Mouse (Mus musculus): ENCODE data around the gene Ano1. TPM values are rescaled to one million over a fixed set of nuclear protein-coding genes. Genes with fewer than 3 reads are reported as not detected.

Gene Ano1
- total RNA-seq, 2 experiments from 2014 or later = 2.5 to 2.6 TPM

DNA sequence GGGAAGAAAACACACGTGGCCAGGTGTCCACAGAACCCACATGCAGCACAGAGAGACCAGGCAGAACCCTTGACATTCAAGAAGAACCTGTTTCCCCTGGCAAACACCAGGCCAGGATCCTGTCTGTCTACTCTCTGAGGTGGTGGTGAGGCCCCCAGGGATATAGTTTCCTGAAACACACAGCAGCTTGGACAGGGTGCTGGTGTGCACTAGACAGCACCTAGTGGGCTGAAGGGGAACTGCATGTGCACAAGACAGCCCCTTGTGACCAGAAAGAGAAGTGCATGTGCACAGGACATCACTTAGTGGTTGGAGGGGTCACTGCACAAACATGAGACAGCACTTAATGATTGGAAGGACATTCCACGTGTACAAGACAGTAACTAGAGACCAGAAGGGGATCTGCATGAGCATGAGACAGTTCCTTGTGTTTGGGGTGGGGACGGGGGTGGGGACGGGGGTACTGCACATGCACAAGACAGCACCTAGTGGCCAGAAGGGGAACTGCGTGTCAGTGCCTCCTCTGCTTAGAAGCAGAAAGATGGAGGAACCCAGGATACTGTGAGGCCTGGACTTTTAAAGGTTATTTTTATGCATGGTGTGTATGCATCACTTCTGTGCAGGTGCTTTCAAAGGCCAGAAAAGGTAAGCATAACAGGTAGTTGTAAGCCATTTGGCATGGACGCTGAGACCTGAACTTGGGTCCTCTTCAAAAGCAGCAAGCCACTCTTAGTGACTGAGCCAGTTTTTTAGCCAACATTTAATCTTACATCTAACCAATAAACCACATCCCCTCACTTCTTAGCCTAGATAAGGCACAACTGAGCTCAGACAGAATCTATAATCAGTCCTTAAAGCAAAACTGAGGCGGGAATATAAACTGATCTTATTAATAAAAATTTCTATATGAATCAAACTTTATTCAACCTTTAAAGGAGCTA is 54.7 kb downstream of the Ano1 start:
- no peak for DNase-seq

DNA sequence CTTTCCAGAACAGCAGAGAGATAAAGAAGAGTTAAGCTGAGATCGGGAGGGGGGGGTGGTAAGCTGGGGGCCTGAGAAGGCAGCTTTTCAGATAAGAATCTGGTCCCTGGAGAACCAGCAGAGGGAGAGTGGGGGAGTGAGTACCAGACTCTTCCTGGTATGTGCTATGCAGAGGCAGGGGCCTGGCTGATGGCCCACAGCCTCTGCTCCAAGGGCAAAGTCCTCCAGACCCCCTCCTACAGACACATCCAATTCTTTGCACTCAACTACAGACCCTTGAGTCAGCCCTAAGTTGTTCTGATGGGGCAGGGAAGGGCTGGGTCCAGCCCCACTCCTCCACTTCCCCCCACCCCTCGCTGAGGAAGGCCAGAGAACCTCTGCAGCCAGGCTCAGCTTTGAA is 61.9 kb downstream of the Ano1 start:
- no peak for DNase-seq

DNA sequence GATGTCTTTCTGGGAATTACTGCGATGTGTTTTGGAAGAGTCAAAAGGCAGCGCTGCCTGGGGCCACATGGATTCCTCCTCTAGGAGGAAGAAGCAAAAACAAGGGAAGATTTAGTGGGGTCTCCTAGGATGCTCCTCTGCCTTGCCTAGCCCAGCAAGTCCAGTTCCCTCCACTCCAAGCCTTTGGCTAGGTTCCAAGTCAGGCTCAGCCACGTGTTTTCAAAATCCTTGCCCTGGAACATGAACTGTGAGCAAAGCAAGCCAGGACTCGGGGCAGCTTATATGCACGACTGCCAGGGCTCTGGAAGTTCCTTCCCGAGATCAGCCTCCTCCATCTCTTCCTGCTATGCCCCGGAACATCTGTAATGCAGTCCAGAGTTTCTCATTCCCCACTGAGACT is 62.6 kb downstream of the Ano1 start:
- no peak for DNase-seq

DNA sequence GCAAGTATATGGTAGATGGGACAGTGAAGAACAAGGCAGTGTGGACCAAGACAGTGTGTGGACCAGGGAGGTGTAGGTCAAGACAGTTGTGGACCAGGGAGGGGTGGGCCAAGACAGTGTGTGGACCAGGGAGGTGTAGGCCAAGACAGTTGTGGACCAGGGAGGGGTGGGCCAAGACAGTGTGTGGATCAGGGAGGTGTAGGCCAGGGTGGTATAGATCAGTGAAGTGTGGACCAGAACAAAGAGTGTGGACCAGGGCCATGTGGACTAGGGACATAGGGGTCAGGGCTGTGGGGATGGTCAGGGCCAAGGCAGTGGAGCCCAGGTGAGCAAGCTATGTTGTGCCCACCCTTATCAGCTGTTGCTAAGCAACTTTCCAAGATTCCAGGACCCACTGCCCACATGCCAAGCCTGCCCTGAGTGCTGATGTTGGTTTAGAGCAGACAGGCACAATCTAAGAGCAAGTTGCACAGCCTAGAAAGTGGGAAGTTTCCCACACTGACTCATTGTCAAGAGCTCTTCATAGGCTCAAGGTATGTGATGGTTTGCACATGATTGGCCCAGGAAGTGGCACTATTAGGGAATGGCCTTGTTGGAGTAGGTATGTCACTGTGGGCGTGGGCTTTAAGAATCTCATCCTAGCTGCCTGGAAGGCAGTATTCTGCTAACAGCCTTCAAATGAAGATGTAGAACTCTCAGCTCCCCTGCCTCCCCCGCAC is 64.0 kb downstream of the Ano1 start:
- no peak for DNase-seq

DNA sequence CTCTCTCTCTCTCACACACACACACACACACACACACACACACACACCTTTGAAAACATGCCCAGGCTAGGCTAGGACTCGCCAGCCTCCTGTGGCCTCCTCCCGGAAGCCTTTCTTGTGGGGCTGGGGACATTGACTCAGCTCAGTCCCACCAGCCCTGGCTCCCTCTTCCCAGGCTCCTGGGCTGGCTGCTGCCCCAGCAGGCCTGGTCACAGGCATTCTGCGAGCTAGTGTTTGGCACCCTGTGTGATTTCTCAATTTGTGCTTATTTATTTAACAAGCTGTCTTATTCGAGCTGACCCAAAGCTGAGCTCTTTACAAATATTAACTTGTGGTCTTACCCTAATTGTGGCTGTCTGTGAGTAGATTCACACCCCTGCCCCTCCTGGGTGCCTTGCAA is 66.8 kb downstream of the Ano1 start:
- DNase-seq = no peak

DNA sequence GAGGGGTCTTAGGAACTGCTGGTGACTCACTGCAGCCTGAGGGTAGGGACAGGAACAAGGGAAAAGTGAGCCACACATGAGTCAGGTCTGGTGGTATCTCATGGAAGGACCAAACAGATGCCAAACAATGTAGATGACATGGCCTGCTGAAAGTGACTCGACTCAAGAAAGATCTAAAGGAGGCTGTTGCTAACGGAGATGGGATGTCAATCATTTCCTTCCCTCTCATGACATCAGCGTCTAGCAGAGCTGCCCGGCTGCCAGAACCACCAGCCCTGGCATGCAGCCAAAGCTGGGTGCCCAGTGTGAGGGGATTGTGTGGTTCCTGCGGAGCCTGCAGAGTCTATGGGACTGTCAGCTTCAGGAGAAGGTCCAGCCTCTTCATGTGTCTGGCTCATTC is 67.3 kb downstream of the Ano1 start:
- peak in 1 of 2 experiments; percentile 26 for DNase-seq

DNA sequence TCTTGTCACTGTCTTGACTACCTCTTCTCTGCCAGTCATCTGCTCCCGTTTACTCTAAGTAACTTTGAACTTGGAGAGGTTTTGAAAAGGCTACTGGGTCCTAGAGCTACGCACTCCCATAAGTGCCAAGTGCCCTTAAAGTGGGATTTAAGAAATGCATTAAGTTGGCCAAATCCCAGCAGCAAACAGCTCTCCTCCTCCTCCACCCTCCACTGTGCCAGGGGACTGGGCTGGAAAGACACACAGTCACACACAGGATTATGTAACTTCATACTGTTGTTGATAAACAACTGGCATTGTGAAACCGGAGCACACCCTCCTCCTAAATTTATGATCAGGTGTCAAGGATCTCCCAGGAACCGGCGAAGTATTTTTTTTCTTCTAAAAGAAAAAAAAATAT is 71.7 kb downstream of the Ano1 start:
- no peak for DNase-seq

DNA sequence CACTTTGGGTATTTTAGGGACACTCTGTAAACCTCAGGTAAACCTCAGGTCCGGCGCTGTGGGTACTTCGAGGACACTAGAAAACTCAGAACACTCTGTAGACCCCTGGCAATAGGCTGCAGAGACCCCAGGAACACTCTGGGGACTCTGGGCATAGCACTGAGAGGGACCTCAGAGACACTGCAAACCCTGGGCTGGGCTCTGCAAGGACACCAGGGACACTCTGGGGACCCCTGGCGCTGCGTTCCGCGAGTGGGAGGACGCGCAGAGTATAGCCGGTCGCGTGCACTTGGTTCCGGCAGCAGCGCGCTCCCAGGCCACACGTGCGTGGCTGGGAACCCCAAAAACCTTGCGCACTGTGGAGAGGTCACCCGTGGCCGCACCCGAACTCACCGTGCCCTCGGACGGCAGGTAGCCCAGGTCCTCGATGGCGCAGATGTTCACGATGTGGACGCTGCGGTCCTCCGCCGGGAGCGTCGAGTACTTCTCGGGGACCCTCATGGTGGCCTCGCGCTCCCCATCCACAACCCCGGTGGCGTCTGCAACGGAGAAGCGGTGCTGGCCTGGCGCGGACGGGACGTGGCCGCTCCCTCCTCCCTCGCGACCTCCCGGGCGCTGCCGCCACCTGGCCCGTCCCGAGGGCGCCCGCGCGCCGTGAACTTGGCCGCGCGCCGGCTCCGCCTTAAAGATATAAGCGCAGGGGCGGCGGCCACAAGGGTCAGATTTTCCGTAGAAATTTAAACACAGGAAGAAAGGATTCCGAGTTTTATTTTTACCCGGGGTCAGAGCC is 73.3 kb downstream of the Ano1 start:
- DNase-seq = no peak

DNA sequence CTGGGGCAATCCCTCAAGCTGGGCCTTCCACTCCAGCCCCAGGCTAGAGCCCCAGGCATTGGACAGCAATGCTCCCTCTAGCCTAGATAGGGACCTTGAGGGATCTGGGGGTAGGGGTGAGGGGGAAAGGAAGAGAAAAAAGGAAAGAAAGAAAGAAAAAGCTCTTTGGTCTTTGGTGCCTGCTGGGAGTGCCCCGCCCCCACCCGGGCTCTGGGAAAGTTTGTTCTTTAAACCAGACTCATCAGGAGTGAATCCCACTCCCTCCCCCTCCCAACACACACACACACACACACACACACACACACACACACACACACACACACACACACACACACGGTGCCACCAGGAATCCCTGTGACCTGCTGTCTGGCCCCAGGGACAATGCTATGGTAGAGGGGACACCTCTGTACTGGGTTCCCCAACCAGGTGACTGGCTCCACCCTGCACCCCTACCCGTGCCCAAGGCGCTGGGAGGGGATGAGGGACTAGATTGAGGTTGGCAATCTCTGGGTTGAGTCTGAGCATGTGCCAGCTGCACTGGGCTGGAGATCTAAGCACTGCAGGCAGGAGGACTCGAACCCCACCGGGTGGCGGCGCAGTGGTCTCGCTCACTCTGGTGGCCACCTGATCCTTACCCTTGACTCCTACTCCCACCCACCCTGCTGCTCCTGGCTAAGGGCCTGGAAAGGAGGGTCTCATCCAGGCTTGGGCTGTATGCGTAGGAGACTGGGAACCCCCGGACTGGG is 74.3 kb downstream of the Ano1 start:
- no peak for DNase-seq

DNA sequence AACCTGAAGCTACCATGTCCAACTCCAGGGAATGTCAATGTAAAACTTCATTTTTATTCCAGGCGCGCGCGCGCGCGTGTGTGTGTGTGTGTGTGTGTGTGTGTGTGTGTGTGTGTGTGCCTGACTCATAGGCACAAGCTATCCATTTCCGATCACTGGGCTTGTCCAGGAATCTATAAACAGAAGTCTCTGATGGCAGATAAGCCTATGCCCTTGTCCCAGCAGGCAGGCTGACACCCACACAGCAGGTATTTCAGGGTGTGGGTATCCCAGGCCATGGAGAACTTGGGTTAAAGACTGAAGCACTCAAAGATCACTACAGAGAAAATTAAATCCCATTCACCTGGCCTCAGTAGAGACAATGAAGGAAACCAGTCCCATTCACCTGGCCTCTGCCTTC is 76.1 kb downstream of the Ano1 start:
- DNase-seq = no peak

DNA sequence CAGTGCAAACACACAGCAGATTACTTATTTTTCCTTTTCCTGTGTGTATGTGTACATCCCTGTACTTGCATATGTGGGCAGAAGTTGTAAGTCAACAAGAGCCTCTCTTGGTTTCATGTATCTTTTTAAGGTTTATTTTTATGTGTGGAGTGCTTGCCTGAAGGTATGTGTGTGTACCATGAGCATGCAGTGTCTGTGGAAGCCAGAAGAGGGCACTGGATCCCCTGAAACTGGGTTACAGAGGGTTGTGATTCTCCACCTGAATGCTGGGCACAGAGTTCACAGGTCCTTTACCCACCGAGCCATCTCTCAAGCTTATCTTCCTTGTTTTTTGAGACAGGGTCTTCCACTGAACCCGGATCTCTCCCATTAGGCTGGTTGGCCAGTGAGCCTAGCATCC is 81.9 kb downstream of the Ano1 start:
- DNase-seq = no peak

DNA sequence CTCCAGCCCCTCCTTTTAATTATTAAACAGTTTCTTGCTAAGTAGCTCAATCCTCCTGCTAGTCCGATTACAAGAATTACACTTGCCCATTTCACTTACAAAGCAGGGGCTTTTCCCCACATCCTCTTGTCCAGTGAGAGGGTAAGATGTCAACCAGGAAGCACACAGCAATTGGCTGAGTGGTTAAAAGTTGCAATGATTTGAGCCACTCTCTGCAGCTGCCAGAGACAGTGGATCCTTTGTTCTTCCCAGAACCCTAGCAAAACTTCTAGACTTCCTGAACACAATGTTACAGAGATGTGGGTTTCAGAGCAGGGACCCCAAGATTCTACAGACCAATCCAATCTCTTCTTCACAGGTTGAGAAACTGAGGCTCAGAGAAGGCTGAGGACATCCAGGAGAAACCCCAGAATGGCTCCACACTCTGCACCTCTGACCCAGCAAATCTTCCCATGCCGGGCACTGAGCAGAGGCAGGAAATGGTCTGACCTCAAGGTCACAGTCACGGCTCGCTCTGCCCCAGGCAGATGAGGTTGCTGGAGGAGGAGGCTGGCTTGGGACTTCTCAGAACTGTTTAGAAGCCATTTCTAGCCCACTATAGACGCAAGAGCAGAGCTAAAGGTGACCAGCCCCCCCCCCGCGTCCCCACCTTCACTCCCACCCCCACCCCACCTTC is 83.0 kb downstream of the Ano1 start:
- DNase-seq = no peak

DNA sequence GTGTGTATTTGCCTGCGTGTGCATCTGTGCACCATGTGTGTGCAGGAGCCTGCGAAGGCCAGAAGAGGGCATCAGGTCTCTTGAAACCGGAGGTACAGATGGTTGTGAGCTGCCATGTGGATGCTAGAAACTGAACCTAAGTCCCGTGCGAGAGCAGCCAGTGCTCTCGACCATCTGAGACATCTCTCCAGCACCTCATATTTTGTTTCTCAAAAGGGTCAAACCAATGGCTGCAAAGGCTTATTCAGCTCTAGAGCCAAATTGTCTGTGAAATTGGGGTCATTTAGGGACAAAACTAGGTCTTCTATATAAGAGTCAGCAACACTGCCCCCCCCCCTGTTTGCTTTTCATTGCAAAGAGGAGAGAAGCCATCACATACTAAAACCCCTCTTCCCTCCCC is 84.7 kb downstream of the Ano1 start:
- DNase-seq = no peak

DNA sequence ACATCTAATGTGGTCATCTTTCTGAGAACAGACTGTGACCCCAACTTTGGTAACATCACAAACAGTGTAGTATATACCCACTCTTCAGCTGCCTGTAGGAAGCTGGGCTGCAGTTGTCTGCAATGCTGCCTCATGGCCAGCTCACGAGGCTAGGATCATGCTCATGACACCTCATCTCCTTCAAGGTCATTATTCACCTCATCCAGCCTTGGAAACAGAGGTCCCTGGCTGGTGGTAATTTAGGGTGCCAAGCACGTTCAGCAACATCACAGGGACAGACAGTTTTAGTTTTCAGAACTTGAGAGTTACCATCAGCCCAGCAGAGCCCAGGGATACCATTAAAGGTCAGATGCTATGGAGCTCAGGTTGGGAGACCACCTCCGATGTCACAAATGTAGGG is 86.2 kb downstream of the Ano1 start:
- DNase-seq = no peak

DNA sequence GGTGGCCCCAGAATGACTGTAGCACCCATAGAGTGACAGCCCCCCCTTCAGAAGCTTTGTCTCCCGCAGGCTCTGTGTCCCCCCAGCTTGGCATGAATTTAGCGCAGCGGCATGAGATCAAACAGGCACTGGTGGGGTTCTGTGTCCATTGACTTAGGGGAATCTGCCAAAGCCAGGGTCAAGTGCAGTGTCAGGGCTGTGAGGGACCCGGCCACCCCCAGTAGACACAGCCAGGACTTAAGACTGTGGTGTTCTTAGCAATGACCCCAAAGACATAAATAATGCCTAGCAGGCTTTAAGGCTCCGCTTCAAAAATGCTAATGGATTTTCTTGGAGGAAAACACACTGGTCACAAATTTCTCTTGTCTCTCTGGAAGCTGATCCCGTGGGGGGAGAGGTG is 88.2 kb downstream of the Ano1 start:
- no peak for DNase-seq

DNA sequence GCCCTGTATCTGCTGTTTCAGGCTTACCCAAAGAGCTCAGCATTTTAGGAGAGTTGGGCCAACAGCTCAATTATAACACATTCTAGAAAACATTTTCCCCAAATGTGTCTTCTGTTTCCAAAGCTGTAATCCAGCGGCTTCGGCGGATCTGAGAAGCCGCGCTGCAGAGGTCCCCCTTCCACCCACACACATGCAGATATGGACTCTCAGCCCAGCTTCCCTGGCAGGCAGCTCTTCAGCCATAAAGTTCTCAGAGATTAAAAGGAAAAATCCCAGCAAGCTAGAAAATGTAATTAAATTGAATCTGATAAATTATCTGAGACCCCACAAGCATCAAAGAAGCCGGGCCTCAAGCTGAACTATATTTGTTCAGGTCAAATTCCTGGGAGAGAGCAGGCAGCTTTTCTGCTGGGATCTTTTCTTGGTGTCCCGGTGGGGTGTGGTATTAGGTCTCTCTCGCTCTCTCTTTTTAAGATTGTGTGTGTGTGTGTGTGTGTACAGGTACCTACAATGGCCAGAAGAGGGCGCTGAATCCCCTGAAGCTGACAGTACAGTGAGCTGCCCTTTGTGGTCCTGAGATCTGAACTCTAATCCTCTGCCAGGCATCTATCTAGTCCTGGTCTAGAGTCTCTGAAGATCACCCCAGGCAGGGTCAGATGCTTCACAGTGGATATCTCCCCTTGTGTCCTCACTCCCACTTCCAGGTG is 95.4 kb downstream of the Ano1 start:
- DNase-seq = no peak

DNA sequence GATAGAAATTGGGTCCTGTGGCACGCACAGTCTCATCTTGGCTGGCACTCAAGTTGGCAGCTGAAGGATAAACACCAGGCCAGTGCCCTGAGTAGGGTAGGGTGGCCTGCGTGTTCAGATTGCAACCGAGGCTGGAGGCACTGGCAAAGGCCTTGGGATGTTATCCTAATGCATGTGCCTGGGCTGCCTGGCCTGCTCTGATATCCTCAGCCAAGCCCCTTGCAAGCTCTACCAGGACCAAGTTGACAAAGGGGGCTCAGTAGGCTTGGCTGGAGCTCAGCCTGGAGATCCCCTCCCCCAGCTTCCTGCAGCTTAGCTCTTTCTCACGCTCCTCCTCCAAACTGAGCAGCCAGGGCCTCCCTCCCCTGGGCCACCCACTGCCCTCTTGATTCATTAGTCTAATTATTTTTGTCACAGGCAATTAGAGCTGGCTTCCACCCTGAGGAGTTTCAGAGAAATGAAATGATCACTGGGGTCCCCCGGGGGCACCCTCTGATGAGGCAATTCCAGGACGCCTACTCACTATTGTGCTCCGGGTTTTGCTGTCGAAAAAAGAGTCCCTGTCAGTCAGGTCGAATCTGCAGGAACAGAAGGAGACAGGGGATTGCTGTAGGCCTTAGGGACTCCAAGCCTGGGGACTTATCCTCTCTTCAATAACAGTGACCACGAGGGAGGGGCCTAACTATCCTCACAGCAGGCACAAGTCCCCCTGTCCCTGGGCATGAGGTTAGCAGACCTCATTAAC is 97.9 kb downstream of the Ano1 start:
- DNase-seq = peak; percentile 63 to 72

DNA sequence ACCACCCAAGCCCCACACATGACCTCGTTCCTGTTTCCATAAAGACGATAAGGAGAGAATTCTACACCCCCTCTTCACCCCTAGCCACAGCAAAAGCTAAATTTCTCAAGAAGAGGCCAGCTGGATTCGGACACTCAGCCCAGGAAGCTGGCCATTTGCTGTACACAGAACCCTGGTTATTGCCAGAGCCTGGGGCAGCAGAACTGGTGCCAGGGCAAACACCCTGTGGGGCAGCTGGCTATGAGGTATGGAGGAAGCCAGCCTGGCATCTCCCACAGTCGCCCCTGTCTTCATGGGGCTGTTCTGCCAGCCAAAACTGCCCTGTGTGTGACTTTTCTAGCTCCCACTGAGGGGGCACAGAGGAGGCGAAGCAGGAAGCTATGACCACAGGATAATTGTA is 104.2 kb downstream of the Ano1 start:
- DNase-seq = peak in 1 of 2 experiments; percentile 15

DNA sequence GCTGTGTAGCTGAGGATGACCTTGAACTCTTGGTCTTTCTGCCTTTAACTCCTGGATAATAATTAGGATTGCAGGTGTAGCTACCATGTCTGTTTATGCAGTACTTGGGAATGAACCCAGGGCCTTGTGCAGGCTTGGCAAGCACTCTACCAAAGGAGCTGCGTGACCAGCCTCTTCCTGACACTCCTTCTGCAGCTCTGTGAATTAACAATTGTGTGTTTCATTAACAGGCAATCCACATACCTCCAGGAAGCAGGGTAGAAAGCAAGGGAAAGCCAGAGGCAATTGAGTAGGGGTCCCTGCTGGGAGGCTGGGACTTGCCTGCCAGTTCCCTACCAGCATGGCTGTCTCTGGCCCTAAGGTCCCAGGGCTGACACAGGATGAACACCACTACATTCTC is 111.0 kb downstream of the Ano1 start:
- DNase-seq = no peak

DNA sequence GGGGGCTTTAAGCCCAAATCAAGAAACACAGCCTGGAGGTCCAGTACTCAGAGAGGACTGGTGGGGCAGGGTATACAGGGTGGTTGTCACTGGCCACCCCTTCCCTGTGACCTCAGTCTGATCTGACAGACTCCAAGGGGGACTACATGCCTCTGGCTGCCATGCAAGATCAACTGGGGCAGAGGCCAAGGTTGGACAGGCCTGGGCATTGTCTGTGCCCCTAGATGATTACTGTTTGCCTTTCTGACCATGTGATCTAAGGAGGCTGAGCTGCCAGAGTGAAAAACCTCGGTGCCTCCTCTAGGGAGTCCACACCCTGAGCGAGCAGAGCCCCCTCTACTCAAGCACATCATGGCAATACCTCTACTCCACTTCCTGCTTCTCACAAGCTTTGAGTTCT is 115.8 kb downstream of the Ano1 start:
- DNase-seq = no peak

Measured in layer of hippocampus, postnatal 36 days (tissue).